Comparison of ENCODE assay signal across 8 mouse cellular contexts in the genomic region with DNA sequence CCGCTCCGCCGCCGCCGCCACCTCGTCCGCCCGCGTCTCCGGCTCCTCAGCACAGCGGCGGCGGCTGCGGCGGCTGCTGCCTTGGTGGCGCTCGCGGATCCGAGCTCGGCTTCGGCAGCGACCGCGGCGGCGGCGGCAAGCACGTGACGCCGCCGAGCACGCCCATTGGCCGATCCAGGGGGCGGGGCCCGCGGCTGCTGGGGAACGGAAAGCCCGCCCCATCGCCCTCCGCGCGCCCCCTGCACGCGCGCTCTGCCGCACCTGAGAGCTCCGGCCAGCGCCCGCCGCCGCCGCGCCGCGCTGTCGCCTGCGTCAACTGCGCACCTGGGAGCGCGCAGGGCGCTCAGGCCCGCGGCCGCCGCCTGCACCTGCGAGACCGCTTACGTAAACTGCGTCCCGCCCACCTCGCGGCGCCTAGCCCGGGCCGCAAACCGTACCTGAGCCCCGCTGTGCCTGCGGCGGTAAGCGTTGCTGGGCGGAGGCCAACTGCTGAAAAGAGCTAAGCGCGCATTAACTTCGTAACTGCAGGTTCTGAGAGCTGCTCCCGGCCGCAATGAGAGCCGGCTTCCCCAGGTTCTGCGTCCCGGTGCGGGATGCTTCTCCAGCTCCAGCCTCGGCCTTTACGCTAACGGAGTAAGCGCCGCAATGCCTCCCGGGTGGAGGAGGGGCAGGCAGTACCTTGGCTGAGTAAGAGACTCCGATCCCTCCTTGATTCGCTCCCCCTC. TPM values are rescaled to one million over a fixed set of nuclear protein-coding genes. Genes with fewer than 3 reads are reported as not detected.
DNase-seq lines count a peak whose midpoint lies in the region; ATAC-seq lines count a peak whose summit lies in the region.

Strbp (minus strand) TSS at position 630 of the 725 bp plus-strand sequence.

- peak within 1 kb of the TSS; percentile 98 for H3K9ac ChIP-seq in hindbrain, embryonic 15.5 days

- H3K36me3 ChIP-seq in hindbrain, embryonic 15.5 days, result no peaks in the 10 kb centered on the region

- ATAC-seq in hindbrain, embryonic 15.5 days (ENCODE audit: low FRiP score, low read depth), result peak; percentile 94

- DNase-seq in WW6 (ENCODE audit: low read depth, low spot score), result peak; percentile 86
- peak; percentile 96 to 99 for DNase-seq in cerebellum, postnatal 36 days
- peak; percentile 89 to 93 for DNase-seq in frontal cortex, postnatal 36 days (ENCODE audit: low spot score in 2 of 2)
- peak; percentile 89 for DNase-seq in left cerebral cortex, adult 11 months (ENCODE audit: low spot score)
- peak; percentile 94 for DNase-seq in lung, postnatal 36 days
- DNase-seq in retina, embryonic 14.5 days (ENCODE audit: low spot score), result peak; percentile 96
- DNase-seq in thymus, postnatal 36 days, result peak; percentile 97

- H3K9me3 ChIP-seq in hindbrain, embryonic 15.5 days, result no peaks in the 10 kb centered on the region

- H3K27me3 ChIP-seq in hindbrain, embryonic 15.5 days, result no peaks in the 10 kb centered on the region

- H3K4me3 ChIP-seq in hindbrain, embryonic 15.5 days, result peak within 1 kb of the TSS; percentile 99

- WGBS in hindbrain, embryonic 15.5 days, result under 1% methylated on average over 94 of the region's 98 CpGs

- peak within 1 kb of the TSS; percentile 88 for H3K4me2 ChIP-seq in hindbrain, embryonic 15.5 days

- peak within 1 kb of the TSS; percentile 98 for H3K27ac ChIP-seq in hindbrain, embryonic 15.5 days (replicated peaks)

- H3K4me1 ChIP-seq in hindbrain, embryonic 15.5 days (replicated peaks), result peaks cover 29% of the 10 kb centered on the region

RNA-seq across cellular contexts. Expression of gene Strbp, which starts in this region (rescaled TPM):
- polyA plus RNA-seq in hindbrain, embryonic 15.5 days (2015; fragmentation: Nextera tagmentation; extraction: Ambion mirVana), result 102 and 107 TPM in 2 replicates

Comparison
In these comparisons a context has a peak if more than half of its experiments do, and no peak if none do; other contexts are left out.
1. Peak in every context shown above with its lines: DNase-seq, ATAC-seq, H3K4me3 ChIP-seq and H3K27ac ChIP-seq.